Mouse (Mus musculus) right cerebral cortex, postnatal 10 days (tissue): Measurements from ENCODE around the gene Rsrp1.
"Not testable (repeated sequence)": the region's sequence is repeated elsewhere in the genome, so short reads cannot be mapped to it uniquely, and the experiment has no call there.

Experiments
- DNase-seq, 2 experiments: peaks; one replicate each; pipeline ENCODE4 v3.0.0; 2021; ENCODE audit warnings: low spot score in 2 of 2

Rsrp1 gene

GRCm38 (mm10) chr4:134923258-134924018, at the start of gene Rsrp1:
Gene Rsrp1, plus strand, starts transcription at chr4:134923592.
- DNase-seq, result peak; percentile 99

GRCm38 (mm10) chr4:134876171-134876570, 47.2 kb upstream of the Rsrp1 start:
- no peak for DNase-seq

- peak; percentile 69 to 82 for DNase-seq
Observed at GRCm38 (mm10) chr4:134879410-134879981, 43.9 kb upstream of the Rsrp1 start.

- no peak for DNase-seq
Observed at GRCm38 (mm10) chr4:134880041-134880440, 43.4 kb upstream of the Rsrp1 start.

- DNase-seq, result no peak
Observed at GRCm38 (mm10) chr4:134883266-134883665, 40.1 kb upstream of the Rsrp1 start.

GRCm38 (mm10) chr4:134883808-134884207, 39.6 kb upstream of the Rsrp1 start:
- no peak for DNase-seq

GRCm38 (mm10) chr4:134884364-134884763, 39.0 kb upstream of the Rsrp1 start:
- no peak for DNase-seq

GRCm38 (mm10) chr4:134892096-134892495, 31.3 kb upstream of the Rsrp1 start:
- DNase-seq, result peak; percentile 67 to 77

GRCm38 (mm10) chr4:134897256-134897655, 26.1 kb upstream of the Rsrp1 start:
- no peak for DNase-seq

- no peak for DNase-seq
Observed at GRCm38 (mm10) chr4:134901126-134901525, 22.3 kb upstream of the Rsrp1 start.

GRCm38 (mm10) chr4:134903046-134903445, 20.3 kb upstream of the Rsrp1 start:
- DNase-seq, result no peak

- not testable (repeated sequence) for DNase-seq
Observed at GRCm38 (mm10) chr4:134911406-134911805, 12.0 kb upstream of the Rsrp1 start.

GRCm38 (mm10) chr4:134913413-134913812, 10.0 kb upstream of the Rsrp1 start:
- DNase-seq, result peak; percentile 55 to 77

- peak in 1 of 2 experiments; percentile 67 for DNase-seq
Observed at GRCm38 (mm10) chr4:134914122-134914863, 9.1 kb upstream of the Rsrp1 start.

- DNase-seq, result peak; percentile 95
Observed at GRCm38 (mm10) chr4:134914864-134915209, 8.6 kb upstream of the Rsrp1 start, which contains the start of gene Tmem50a. Gene Tmem50a, minus strand, starts transcription at chr4:134915024.

GRCm38 (mm10) chr4:134915223-134916050, 8.0 kb upstream of the Rsrp1 start:
- DNase-seq, result peak in 1 of 2 experiments; percentile 50

- no peak for DNase-seq
Observed at GRCm38 (mm10) chr4:134917194-134917593, 6.2 kb upstream of the Rsrp1 start.

- DNase-seq, result peak; percentile 60
Observed at GRCm38 (mm10) chr4:134918381-134918780, 5.0 kb upstream of the Rsrp1 start.

- peak in 1 of 2 experiments; percentile 54 for DNase-seq
Observed at GRCm38 (mm10) chr4:134919733-134920540, 3.5 kb upstream of the Rsrp1 start.

GRCm38 (mm10) chr4:134920631-134921030, 2.8 kb upstream of the Rsrp1 start:
- DNase-seq, result no peak

- no peak for DNase-seq
Observed at GRCm38 (mm10) chr4:134921703-134922102, 1.7 kb upstream of the Rsrp1 start.
